Mouse (Mus musculus): ENCODE data around the gene Pitpnm3. TPM values are rescaled to one million over a fixed set of nuclear protein-coding genes. Genes with fewer than 3 reads are reported as not detected.

Pitpnm3 gene
- total and polyA plus RNA-seq, 2 experiments, result 0.06 to 0.18 TPM

- no peak overlapping the region for H3K9ac ChIP-seq (ENCODE audit: low read depth, low read length)
- H3K36me3 ChIP-seq (ENCODE audit: control insufficient read depth, insufficient read depth, low read length), result no peaks in the 10 kb centered on the region
- peaks cover 9% of the 10 kb centered on the region; the same call in 1 of the 2 replicates for H3K27me3 ChIP-seq (ENCODE audit: control insufficient read depth, insufficient read depth, low read length)
- 8% methylated on average over 5 of the region's 5 CpGs for WGBS
- no peak overlapping the region for H3K27ac ChIP-seq (replicated peaks; ENCODE audit: insufficient read depth, low read depth, low read length)
- no peaks in the 10 kb centered on the region for H3K79me2 ChIP-seq (ENCODE audit: control insufficient read depth, insufficient read depth, low read length)
- no peaks in the 10 kb centered on the region for H3K4me1 ChIP-seq (ENCODE audit: control insufficient read depth, insufficient read depth, low read length)
- no peak overlapping the region for H3K4me3 ChIP-seq (ENCODE audit: insufficient read depth, low read depth, low read length)
- peak; percentile 17 for DNase-seq (ENCODE audit: extremely low read depth, low read depth, low spot score)
- TF ChIP-seq CTCF (IDR thresholded peaks at IDR 0.05; ENCODE audit: low read depth, low read length), result peak; percentile 69
- no peak for TF ChIP-seq POLR2A (IDR thresholded peaks at IDR 0.05; ENCODE audit: extremely low read depth, insufficient read depth, low read length)
These were observed 82.9 kb downstream of the Pitpnm3 start for GRCm38 (mm10) chr11:72052636-72053035.

- no peak for DNase-seq (ENCODE audit: extremely low read depth, low read depth, low spot score)
- TF ChIP-seq POLR2A (IDR thresholded peaks at IDR 0.05; ENCODE audit: extremely low read depth, insufficient read depth, low read length) (no peak), CTCF (IDR thresholded peaks at IDR 0.05; ENCODE audit: low read depth, low read length) (no peak)
- 65% methylated on average over 3 of the region's 3 CpGs for WGBS
- Histone ChIP-seq H3K4me1 (ENCODE audit: control insufficient read depth, insufficient read depth, low read length) (no peaks in the 10 kb centered on the region), H3K36me3 (ENCODE audit: control insufficient read depth, insufficient read depth, low read length) (no peaks in the 10 kb centered on the region), H3K9ac (ENCODE audit: low read depth, low read length) (no peak overlapping the region), H3K79me2 (ENCODE audit: control insufficient read depth, insufficient read depth, low read length) (no peaks in the 10 kb centered on the region), H3K27me3 (ENCODE audit: control insufficient read depth, insufficient read depth, low read length) (peaks cover 9% of the 10 kb centered on the region; the same call in 1 of the 2 replicates), H3K27ac (replicated peaks; ENCODE audit: insufficient read depth, low read depth, low read length) (no peak overlapping the region), H3K4me3 (ENCODE audit: insufficient read depth, low read depth, low read length) (no peak overlapping the region)
These were observed 83.4 kb downstream of the Pitpnm3 start for GRCm38 (mm10) chr11:72052221-72052620.

- 6% methylated on average over 45 of the region's 45 CpGs for WGBS
- Histone ChIP-seq H3K4me3 (ENCODE audit: insufficient read depth, low read depth, low read length) (no peak overlapping the region), H3K27me3 (ENCODE audit: control insufficient read depth, insufficient read depth, low read length) (peaks cover 8% of the 10 kb centered on the region; the same call in 1 of the 2 replicates), H3K9ac (ENCODE audit: low read depth, low read length) (no peak overlapping the region), H3K36me3 (ENCODE audit: control insufficient read depth, insufficient read depth, low read length) (no peaks in the 10 kb centered on the region), H3K27ac (replicated peaks; ENCODE audit: insufficient read depth, low read depth, low read length) (no peak overlapping the region), H3K4me1 (ENCODE audit: control insufficient read depth, insufficient read depth, low read length) (no peaks in the 10 kb centered on the region), H3K79me2 (ENCODE audit: control insufficient read depth, insufficient read depth, low read length) (no peaks in the 10 kb centered on the region)
- DNase-seq (ENCODE audit: extremely low read depth, low read depth, low spot score), result no peak
- no peak for TF ChIP-seq POLR2A (IDR thresholded peaks at IDR 0.05; ENCODE audit: extremely low read depth, insufficient read depth, low read length)
- TF ChIP-seq CTCF (IDR thresholded peaks at IDR 0.05; ENCODE audit: low read depth, low read length), result 0 out of 2 replicates have a peak, but pooled peaks have one; percentile 2
These were observed 84.4 kb downstream of the Pitpnm3 start for GRCm38 (mm10) chr11:72050895-72051858.

GRCm38 (mm10) chr11:72050168-72050894, 85.2 kb downstream of the Pitpnm3 start:
- peaks cover 5% of the 10 kb centered on the region; the same call in 1 of the 2 replicates for H3K27me3 ChIP-seq (ENCODE audit: control insufficient read depth, insufficient read depth, low read length)
- H3K4me1 ChIP-seq (ENCODE audit: control insufficient read depth, insufficient read depth, low read length), result no peaks in the 10 kb centered on the region
- TF ChIP-seq CTCF (IDR thresholded peaks at IDR 0.05; ENCODE audit: low read depth, low read length) (no peak), POLR2A (IDR thresholded peaks at IDR 0.05; ENCODE audit: extremely low read depth, insufficient read depth, low read length) (no peak)
- no peaks in the 10 kb centered on the region for H3K79me2 ChIP-seq (ENCODE audit: control insufficient read depth, insufficient read depth, low read length)
- H3K36me3 ChIP-seq (ENCODE audit: control insufficient read depth, insufficient read depth, low read length), result no peaks in the 10 kb centered on the region
- no peak for DNase-seq (ENCODE audit: extremely low read depth, low read depth, low spot score)
- H3K27ac ChIP-seq (replicated peaks; ENCODE audit: insufficient read depth, low read depth, low read length), result no peak overlapping the region
- no peak overlapping the region for H3K4me3 ChIP-seq (ENCODE audit: insufficient read depth, low read depth, low read length)
- WGBS, result 30% methylated on average over 14 of the region's 14 CpGs
- H3K9ac ChIP-seq (ENCODE audit: low read depth, low read length), result no peak overlapping the region

- no peak overlapping the region for H3K9ac ChIP-seq (ENCODE audit: low read depth, low read length)
- no peak overlapping the region for H3K4me3 ChIP-seq (ENCODE audit: insufficient read depth, low read depth, low read length)
- no peak overlapping the region for H3K27ac ChIP-seq (replicated peaks; ENCODE audit: insufficient read depth, low read depth, low read length)
- H3K79me2 ChIP-seq (ENCODE audit: control insufficient read depth, insufficient read depth, low read length), result no peaks in the 10 kb centered on the region
- 84% methylated on average over 8 of the region's 8 CpGs for WGBS
- no peaks in the 10 kb centered on the region for H3K4me1 ChIP-seq (ENCODE audit: control insufficient read depth, insufficient read depth, low read length)
- H3K36me3 ChIP-seq (ENCODE audit: control insufficient read depth, insufficient read depth, low read length), result no peaks in the 10 kb centered on the region
- H3K27me3 ChIP-seq (ENCODE audit: control insufficient read depth, insufficient read depth, low read length), result peaks cover 5% of the 10 kb centered on the region; the same call in 1 of the 2 replicates
- no peak for DNase-seq (ENCODE audit: extremely low read depth, low read depth, low spot score)
- TF ChIP-seq CTCF (IDR thresholded peaks at IDR 0.05; ENCODE audit: low read depth, low read length) (no peak), POLR2A (IDR thresholded peaks at IDR 0.05; ENCODE audit: extremely low read depth, insufficient read depth, low read length) (no peak)
These were observed 86.3 kb downstream of the Pitpnm3 start for GRCm38 (mm10) chr11:72049171-72049759.
